Mouse (Mus musculus): ENCODE results near the gene Slc9a3.

DNA sequence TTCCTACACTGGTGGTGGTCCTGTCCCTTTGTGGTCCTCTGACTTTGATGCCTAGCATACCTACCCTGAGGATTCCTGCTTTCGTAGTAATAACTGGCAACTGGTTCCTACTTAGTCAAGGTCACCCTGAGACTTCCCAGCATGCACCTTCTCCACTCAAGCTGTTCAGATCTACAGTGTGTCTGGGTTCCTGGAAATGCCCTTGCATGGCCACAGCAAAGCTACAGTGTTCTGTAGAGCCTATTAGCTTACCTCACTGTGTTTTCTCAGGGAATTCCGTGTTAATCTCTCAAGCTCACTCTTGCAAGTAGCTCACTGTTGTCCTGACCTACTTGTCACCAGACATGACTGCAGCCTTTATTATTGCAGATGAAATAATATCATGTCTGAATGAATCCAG is 13.8 kb upstream of the Slc9a3 start:
- TF ChIP-seq POLR2A (IDR thresholded peaks at IDR 0.05; ENCODE audit: control insufficient read depth, extremely low read depth, insufficient read depth, low read length, poor library complexity) (no peak), CTCF (IDR thresholded peaks at IDR 0.05; ENCODE audit: borderline replicate concordance, control insufficient read depth, extremely low read depth, insufficient read depth, low read length, poor library complexity) (no peak)

Data from thymus, adult 2 months (tissue).